Mouse (Mus musculus): ENCODE data around the gene Pds5b. TPM values are rescaled to one million over a fixed set of nuclear protein-coding genes. Genes with fewer than 3 reads are reported as not detected.
"Not testable (repeated sequence)": the region's sequence is repeated elsewhere in the genome, so short reads cannot be mapped to it uniquely, and the experiment has no call there.

The Pds5b gene
- total and polyA plus RNA-seq, 3 experiments = 21.9 to 52.7 (median 46.2) TPM

DNA sequence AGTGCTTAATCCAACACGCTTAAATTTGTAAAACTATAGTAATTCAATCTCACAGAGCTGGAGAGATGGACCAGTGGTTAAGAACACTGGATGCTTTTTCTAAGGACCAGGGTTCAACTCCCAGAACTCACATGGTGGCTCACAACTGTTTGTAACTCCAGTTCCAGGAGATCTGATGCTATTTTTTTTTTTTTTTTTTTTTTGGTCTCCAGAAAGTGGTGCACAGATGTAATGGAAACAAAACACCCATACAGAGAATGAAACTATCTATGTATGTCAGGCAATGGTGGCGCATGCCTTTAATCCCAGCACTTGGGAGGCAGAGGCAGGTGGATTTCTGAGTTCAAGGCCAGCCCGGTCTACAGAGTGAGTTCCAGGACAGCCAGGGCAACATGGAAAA lies 13.2 kb upstream of the Pds5b start:
- peaks cover 49 to 72% of the 10 kb centered on the region in 2 experiments for H3K36me3 ChIP-seq (ENCODE audit: control insufficient read depth in 1 of 2, insufficient read depth in 2 of 2, low read length in 2 of 2)
- not testable (repeated sequence) for H3K9ac ChIP-seq (ENCODE audit: control insufficient read depth, low read depth, low read length, poor library complexity, severe bottlenecking)

DNA sequence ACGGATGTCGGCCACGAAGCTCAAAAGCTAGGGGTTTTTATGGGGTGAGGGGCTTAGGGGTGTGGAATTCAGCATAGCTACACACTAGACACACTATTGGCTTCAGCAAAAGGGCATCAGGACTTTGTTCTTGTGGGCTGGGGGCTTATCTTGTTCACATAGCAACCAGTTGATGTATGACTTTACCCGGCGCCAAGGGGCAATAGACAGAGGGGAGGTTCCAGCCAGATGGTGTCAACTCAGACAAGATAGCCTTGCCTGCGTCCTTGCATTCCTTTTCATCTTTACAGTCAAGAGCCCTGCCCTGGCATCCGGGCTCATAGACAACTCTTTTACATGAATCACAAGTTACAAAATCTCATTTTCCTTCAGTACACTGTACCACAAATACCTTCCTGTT lies 9.6 kb upstream of the Pds5b start:
- H3K27ac ChIP-seq (ENCODE audit: control insufficient read depth, low read depth, low read length); H3K27me3 ChIP-seq (ENCODE audit: control insufficient read depth in 1 of 2, insufficient read depth in 2 of 2, low read length in 2 of 2); DNase-seq (ENCODE audit: low read depth, low spot score); H3K9me3 ChIP-seq (replicated peaks; ENCODE audit: insufficient read depth, low read length): not testable (repeated sequence)
- peaks cover 24 to 39% of the 10 kb centered on the region in 2 experiments for H3K36me3 ChIP-seq (ENCODE audit: control insufficient read depth in 1 of 2, insufficient read depth in 2 of 2, low read length in 2 of 2)
- H3K4me1 ChIP-seq (ENCODE audit: control insufficient read depth in 1 of 2, insufficient read depth in 2 of 2, low read length in 2 of 2) = peaks cover 12 to 29% of the 10 kb centered on the region in 2 experiments
- peaks cover 53% of the 10 kb centered on the region for H3K79me2 ChIP-seq (ENCODE audit: control insufficient read depth, insufficient read depth, low read length, poor library complexity)
- TF ChIP-seq HCFC1 (IDR thresholded peaks at IDR 0.05; ENCODE audit: low read depth, low read length) = 0 out of 2 replicates have a peak, but pooled peaks have one; percentile 14
- peak overlapping the region; percentile 10 to 55; a peak in 2 of 4 replicates for H3K4me3 ChIP-seq (ENCODE audit: control insufficient read depth in 1 of 2, insufficient read depth in 1 of 2, low read depth in 2 of 2, low read length in 2 of 2)
- H3K9ac ChIP-seq (ENCODE audit: control insufficient read depth, low read depth, low read length, poor library complexity, severe bottlenecking) = peak overlapping the region; percentile 99

More for the DNA sequence above, 13.2 kb upstream of the Pds5b start:
- not testable (repeated sequence) for H3K9me3 ChIP-seq (replicated peaks; ENCODE audit: insufficient read depth, low read length); H3K27ac ChIP-seq (ENCODE audit: control insufficient read depth, low read depth, low read length); DNase-seq (ENCODE audit: low read depth, low spot score); H3K27me3 ChIP-seq (ENCODE audit: control insufficient read depth in 1 of 2, insufficient read depth in 2 of 2, low read length in 2 of 2)
- peaks cover 31 to 42% of the 10 kb centered on the region in 2 experiments for H3K4me1 ChIP-seq (ENCODE audit: control insufficient read depth in 1 of 2, insufficient read depth in 2 of 2, low read length in 2 of 2)
- H3K4me3 ChIP-seq (ENCODE audit: control insufficient read depth in 1 of 2, insufficient read depth in 1 of 2, low read depth in 2 of 2, low read length in 2 of 2) = peak overlapping the region in 1 of 2 experiments; percentile 1; a peak in 1 of 4 replicates
- peaks cover 80% of the 10 kb centered on the region for H3K79me2 ChIP-seq (ENCODE audit: control insufficient read depth, insufficient read depth, low read length, poor library complexity)
- 0 out of 2 replicates have a peak, but pooled peaks have one; percentile 45 for TF ChIP-seq ZNF384 (IDR thresholded peaks at IDR 0.05; ENCODE audit: low read depth, low read length)

DNA sequence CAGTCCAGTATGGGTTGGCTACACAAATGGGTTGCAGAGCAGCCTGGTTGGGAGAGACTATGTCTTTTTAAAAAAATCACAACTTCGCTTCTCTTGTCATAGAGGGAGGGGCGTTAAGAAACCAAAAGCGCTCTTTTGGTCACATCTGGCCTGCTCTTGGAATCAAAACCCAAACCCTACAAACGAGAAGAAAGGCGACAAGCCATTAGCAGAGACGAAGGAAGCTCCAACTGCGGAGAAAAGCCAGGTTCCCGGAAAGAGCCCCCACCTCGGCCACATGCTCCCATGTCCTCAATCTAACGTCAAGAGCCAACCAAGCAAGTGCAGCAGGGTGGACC lies 8.8 kb upstream of the Pds5b start:
- H3K36me3 ChIP-seq (ENCODE audit: control insufficient read depth in 1 of 2, insufficient read depth in 2 of 2, low read length in 2 of 2) = peaks cover 20 to 34% of the 10 kb centered on the region in 2 experiments
- H3K79me2 ChIP-seq (ENCODE audit: control insufficient read depth, insufficient read depth, low read length, poor library complexity) = peaks cover 47% of the 10 kb centered on the region
- 0 out of 2 replicates have a peak, but pooled peaks have one; percentile 39 for TF ChIP-seq MXI1 (IDR thresholded peaks at IDR 0.05; ENCODE audit: low read depth, low read length)
- TF ChIP-seq USF1 (IDR thresholded peaks at IDR 0.05; ENCODE audit: low read depth, low read length) = no peak
- TF ChIP-seq ZNF384 (IDR thresholded peaks at IDR 0.05; ENCODE audit: low read depth, low read length) = 0 out of 2 replicates have a peak, but pooled peaks have one; percentile 15
- no peak for TF ChIP-seq ZKSCAN1 (IDR thresholded peaks at IDR 0.05; ENCODE audit: low read depth, low read length)
- TF ChIP-seq UBTF (IDR thresholded peaks at IDR 0.05; ENCODE audit: borderline replicate concordance, insufficient read depth, low read depth, low read length) = 0 out of 2 replicates have a peak, but pooled peaks have one; percentile 38
- peak; percentile 90; the same call in 1 of the 2 replicates for TF ChIP-seq CHD1 (IDR thresholded peaks at IDR 0.05; ENCODE audit: low read depth, low read length)
- TF ChIP-seq POLR2AphosphoS2 (IDR thresholded peaks at IDR 0.05; ENCODE audit: low read length) = no peak
- TF ChIP-seq MYC (IDR thresholded peaks at IDR 0.05; ENCODE audit: low read depth, low read length) = peak; percentile 41; the same call in 1 of the 2 replicates
- TF ChIP-seq TCF12 (IDR thresholded peaks at IDR 0.05; ENCODE audit: low read depth, low read length) = no peak
- no peak for TF ChIP-seq RAD21 (IDR thresholded peaks at IDR 0.05; ENCODE audit: low read depth, low read length)
- TF ChIP-seq SIN3A (IDR thresholded peaks at IDR 0.05; ENCODE audit: low read length) = no peak
- TF ChIP-seq ZMIZ1 (IDR thresholded peaks at IDR 0.05; ENCODE audit: low read depth, low read length) = no peak
- TF ChIP-seq POLR2A (IDR thresholded peaks at IDR 0.05; ENCODE audit: control insufficient read depth in 1 of 2, insufficient read depth in 1 of 2, low read depth in 1 of 2, low read length in 2 of 2, poor library complexity in 1 of 2) = no peak
- peak overlapping the region; percentile 99 for H3K27ac ChIP-seq (ENCODE audit: control insufficient read depth, low read depth, low read length)
- H3K9me3 ChIP-seq (replicated peaks; ENCODE audit: insufficient read depth, low read length) = no peaks in the 10 kb centered on the region
- H3K9ac ChIP-seq (ENCODE audit: control insufficient read depth, low read depth, low read length, poor library complexity, severe bottlenecking) = peak overlapping the region; percentile 99
- H3K4me3 ChIP-seq (ENCODE audit: control insufficient read depth in 1 of 2, insufficient read depth in 1 of 2, low read depth in 2 of 2, low read length in 2 of 2) = peak overlapping the region; percentile 55 to 98
- no peak for DNase-seq (ENCODE audit: low read depth, low spot score)
- peaks cover 8 to 26% of the 10 kb centered on the region in 2 experiments for H3K4me1 ChIP-seq (ENCODE audit: control insufficient read depth in 1 of 2, insufficient read depth in 2 of 2, low read length in 2 of 2)
- H3K27me3 ChIP-seq (ENCODE audit: control insufficient read depth in 1 of 2, insufficient read depth in 2 of 2, low read length in 2 of 2) = no peaks in the 10 kb centered on the region
